Mouse (Mus musculus) kidney, adult 2 months (tissue): ENCODE measurements at regions not wholly inside any gene's neighbourhood (a gene's known extent, or its start where the extent isn't known, plus 50 kb on each side); places are given as distances from the start of the nearest gene placed in this dataset.

Source experiments
- CTCF ChIP-seq: fragments of 200-500 bp; conservative IDR thresholded peaks from 2 replicates; pipeline ENCODE4 v1.5.1; 2011; ENCODE audit warnings: low read depth, mild to moderate bottlenecking, control low read depth, low read length, moderate library complexity, mixed read lengths; ENCODE audit not compliant: insufficient read depth, insufficient read length
- POLR2A ChIP-seq: fragments of 200-500 bp; IDR thresholded peaks from one replicate; pipeline ENCODE4 v1.6.1; 2011; ENCODE audit warnings: low read depth, low read length, control low read depth

DNA sequence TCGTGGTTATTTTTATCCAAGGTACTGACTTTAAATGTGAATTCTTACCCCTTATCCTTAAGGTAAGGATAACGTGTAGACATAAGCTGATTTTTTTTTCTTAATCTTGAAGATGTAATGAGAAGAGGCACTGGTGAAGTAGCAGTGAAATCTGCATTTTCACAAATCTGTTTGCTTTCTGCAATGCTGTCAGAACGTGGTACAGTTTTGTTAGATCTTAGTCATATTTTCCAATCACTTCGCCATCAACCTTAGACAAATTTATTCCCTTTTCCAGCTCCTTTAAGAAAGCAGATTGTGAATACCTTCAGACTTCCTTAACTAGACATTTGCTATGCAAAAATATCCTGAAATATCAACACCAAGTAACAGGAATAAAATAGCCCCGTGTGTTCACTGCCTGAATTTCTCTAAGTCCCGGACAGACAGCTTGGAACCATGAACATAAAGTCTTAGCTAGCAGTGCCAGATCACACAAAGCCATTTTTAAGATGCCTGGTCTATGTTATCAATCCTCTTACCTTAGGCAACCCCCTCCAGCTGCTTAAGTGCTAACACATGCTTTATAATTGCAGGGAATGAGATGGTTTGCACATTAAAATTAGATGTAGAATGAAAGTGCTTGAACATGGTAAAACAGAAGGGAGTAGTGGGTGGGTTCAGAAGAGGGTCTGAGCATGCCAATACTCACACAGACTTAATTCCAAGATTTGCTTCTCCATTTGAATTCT is 202.7 kb downstream of the Ptprc start:
- TF ChIP-seq CTCF (no peak), POLR2A (no peak)
